9 mouse cellular contexts compared by ENCODE assay signal in genomic region chr11:86840511-86841154, GRCm38 (mm10). TPM values are rescaled to one million over a fixed set of nuclear protein-coding genes. Genes with fewer than 3 reads are reported as not detected.
DNase-seq lines count a peak whose midpoint lies in the region; ATAC-seq and TF ChIP-seq lines count a peak whose summit lies in the region.
"Had no signal": no experiment of that assay in that cellular context is flagged by ENCODE, and none has a peak within 500 bp of the region (broad histone marks: within the 10 kb centered on the region; RNA-seq: fewer than 3 reads in every experiment).

No protein-coding gene starts in this region.

- H3K4me3 ChIP-seq in MEL (ENCODE audit: control insufficient read depth in 1 of 2, insufficient read depth in 1 of 2, low read depth in 2 of 2, low read length in 2 of 2), result no peak overlapping the region
- no peak overlapping the region for H3K4me3 ChIP-seq in gastrocnemius, adult 2 months
- no peak overlapping the region for H3K4me3 ChIP-seq in hindbrain, embryonic 13.5 days
- H3K4me3 ChIP-seq in liver, postnatal 0 days (ENCODE audit: low read depth, low read length), result no peak overlapping the region
- H3K4me3 ChIP-seq: limb, embryonic 15.5 days had no signal

- no peak for ATAC-seq in hindbrain, embryonic 13.5 days (ENCODE audit: low FRiP score)
- ATAC-seq in liver, postnatal 0 days, result peak; percentile 73

- no peak overlapping the region for H3K4me2 ChIP-seq in hindbrain, embryonic 13.5 days
- no peak overlapping the region for H3K4me2 ChIP-seq in liver, postnatal 0 days (ENCODE audit: low read depth, low read length)
- H3K4me2 ChIP-seq: limb, embryonic 15.5 days had no signal

- intact Hi-C loops in gastrocnemius, adult 2 months (cut with DNase I), result no loop called here
- intact Hi-C loops in left cerebral cortex, postnatal 14 days (cut with DNase I), result no loop called here

- TF ChIP-seq CTCF in MEL (IDR thresholded peaks at IDR 0.05 in 2 of 3, conservative IDR thresholded peaks at IDR 0.05 in 1 of 3; ENCODE audit: control insufficient read depth in 1 of 3, insufficient read depth in 1 of 3, low read depth in 2 of 3, low read length in 3 of 3, poor library complexity in 1 of 3, severe bottlenecking in 1 of 3), result no peak
- TF ChIP-seq CTCF in gastrocnemius, adult 2 months (IDR thresholded peaks at IDR 0.05), result no peak
- TF ChIP-seq CTCF in liver, postnatal 0 days (IDR thresholded peaks at IDR 0.05; ENCODE audit: low read depth), result no peak

- peaks cover 4 to 6% of the 10 kb centered on the region in 2 experiments; a peak in 1 of 4 replicates for H3K4me1 ChIP-seq in MEL (ENCODE audit: control insufficient read depth in 1 of 2, insufficient read depth in 2 of 2, low read length in 2 of 2)
- H3K4me1 ChIP-seq in hindbrain, embryonic 13.5 days (replicated peaks), result peaks cover 19% of the 10 kb centered on the region
- H3K4me1 ChIP-seq in liver, postnatal 0 days (ENCODE audit: insufficient read depth), result peaks cover 2% of the 10 kb centered on the region; the same call in 1 of the 2 replicates
- H3K4me1 ChIP-seq: limb, embryonic 15.5 days had no signal

- no peak for TF ChIP-seq POLR2A in MEL (IDR thresholded peaks at IDR 0.05; ENCODE audit: control insufficient read depth in 1 of 2, insufficient read depth in 1 of 2, low read depth in 1 of 2, low read length in 2 of 2, poor library complexity in 1 of 2)

- peak; percentile 89 for DNase-seq in MEL (ENCODE audit: low read depth, low spot score)
- DNase-seq in adrenal gland, adult 2 months, result peak; percentile 86
- peak; percentile 60 for DNase-seq in gastrocnemius, adult 2 months
- peak; percentile 63 for DNase-seq in liver, postnatal 0 days
- DNase-seq in retina, postnatal 7 days (ENCODE audit: low read depth, low spot score), result peak; percentile 86
- no peak for DNase-seq in left cerebral cortex, postnatal 14 days (ENCODE audit: low spot score in 2 of 2)
- DNase-seq in right cerebral cortex, postnatal 14 days, result no peak

- peak; percentile 26 to 55; a peak in 2 of 4 replicates for TF ChIP-seq EP300 in MEL (IDR thresholded peaks at IDR 0.05; ENCODE audit: low read depth in 1 of 2, low read length in 2 of 2)
- TF ChIP-seq EP300 in liver, postnatal 0 days (IDR thresholded peaks at IDR 0.05; ENCODE audit: low read depth), result peak; percentile 55; the same call in 1 of the 2 replicates

- no peak for TF ChIP-seq RAD21 in MEL (IDR thresholded peaks at IDR 0.05; ENCODE audit: low read depth, low read length)

- no peaks in the 10 kb centered on the region for H3K79me2 ChIP-seq in MEL (ENCODE audit: control insufficient read depth, insufficient read depth, low read length, poor library complexity)

- no peak overlapping the region for H3K9ac ChIP-seq in MEL (ENCODE audit: control insufficient read depth, low read depth, low read length, poor library complexity, severe bottlenecking)
- no peak overlapping the region for H3K9ac ChIP-seq in hindbrain, embryonic 13.5 days
- H3K9ac ChIP-seq in liver, postnatal 0 days (replicated peaks), result no peak overlapping the region
- H3K9ac ChIP-seq: limb, embryonic 15.5 days had no signal

- H3K27ac ChIP-seq in MEL (ENCODE audit: control insufficient read depth, low read depth, low read length), result no peak overlapping the region
- peak overlapping the region; percentile 66; the same call in 1 of the 2 replicates for H3K27ac ChIP-seq in gastrocnemius, adult 2 months
- peak overlapping the region; percentile 56 for H3K27ac ChIP-seq in hindbrain, embryonic 13.5 days
- H3K27ac ChIP-seq in liver, postnatal 0 days (ENCODE audit: low read depth), result peak overlapping the region; percentile 71
- H3K27ac ChIP-seq: limb, embryonic 15.5 days had no signal

- no peaks in the 10 kb centered on the region for H3K9me3 ChIP-seq in MEL (replicated peaks; ENCODE audit: insufficient read depth, low read length)
- H3K9me3 ChIP-seq in hindbrain, embryonic 13.5 days, result no peaks in the 10 kb centered on the region
- no peaks in the 10 kb centered on the region for H3K9me3 ChIP-seq in liver, postnatal 0 days (ENCODE audit: low read length)
- H3K9me3 ChIP-seq: limb, embryonic 15.5 days had no signal

- WGBS in hindbrain, embryonic 13.5 days, result 5% methylated on average over 3 of the region's 3 CpGs
- 8% methylated on average over 3 of the region's 3 CpGs for WGBS in liver, postnatal 0 days (ENCODE audit: insufficient replicate concordance)

- H3K36me3 ChIP-seq in MEL (ENCODE audit: control insufficient read depth in 1 of 2, insufficient read depth in 2 of 2, low read length in 2 of 2), result peaks cover 0 to 5% of the 10 kb centered on the region in 2 experiments; a peak in 2 of 4 replicates
- H3K36me3 ChIP-seq in hindbrain, embryonic 13.5 days, result no peaks in the 10 kb centered on the region
- H3K36me3 ChIP-seq in liver, postnatal 0 days (replicated peaks; ENCODE audit: insufficient read depth, low read length), result no peaks in the 10 kb centered on the region
- H3K36me3 ChIP-seq: limb, embryonic 15.5 days had no signal

- H3K27me3 ChIP-seq in MEL (ENCODE audit: control insufficient read depth in 1 of 2, insufficient read depth in 2 of 2, low read length in 2 of 2), result no peaks in the 10 kb centered on the region
- no peaks in the 10 kb centered on the region for H3K27me3 ChIP-seq in hindbrain, embryonic 13.5 days
- no peaks in the 10 kb centered on the region for H3K27me3 ChIP-seq in liver, postnatal 0 days (ENCODE audit: insufficient read depth, low read length)
- H3K27me3 ChIP-seq: limb, embryonic 15.5 days had no signal

TF ChIP-seq in MEL, 35 proteins besides CTCF, POLR2A, EP300 and RAD21:
- TF ChIP-seq MXI1 (IDR thresholded peaks at IDR 0.05; ENCODE audit: low read depth, low read length) (no peak), ZC3H11A (IDR thresholded peaks at IDR 0.05; ENCODE audit: low read depth, low read length) (no peak; the same call in 1 of the 2 replicates), CHD2 (IDR thresholded peaks at IDR 0.05; ENCODE audit: low read length) (no peak), MAX (IDR thresholded peaks at IDR 0.05; ENCODE audit: low read length) (peak; percentile 44; the same call in 1 of the 2 replicates), ZMIZ1 (IDR thresholded peaks at IDR 0.05; ENCODE audit: low read depth, low read length) (no peak), MAFK (IDR thresholded peaks at IDR 0.05; ENCODE audit: borderline replicate concordance, low read depth, low read length) (no peak), SIN3A (IDR thresholded peaks at IDR 0.05; ENCODE audit: low read length) (no peak), TCF12 (IDR thresholded peaks at IDR 0.05; ENCODE audit: low read depth, low read length) (peak; percentile 45; the same call in 1 of the 2 replicates), TBP (IDR thresholded peaks at IDR 0.05; ENCODE audit: low read depth, low read length) (no peak), E2F4 (IDR thresholded peaks at IDR 0.05; ENCODE audit: borderline replicate concordance, low read depth, low read length) (no peak), GATA1 (IDR thresholded peaks at IDR 0.05; ENCODE audit: low read depth, low read length) (peak; percentile 78), RCOR1 (IDR thresholded peaks at IDR 0.05; ENCODE audit: low read depth, low read length) (peak; percentile 55; the same call in 1 of the 2 replicates), JUND (IDR thresholded peaks at IDR 0.05; ENCODE audit: low read depth, low read length) (no peak), ETS1 (IDR thresholded peaks at IDR 0.05; ENCODE audit: low read depth, low read length) (no peak), HCFC1 (IDR thresholded peaks at IDR 0.05; ENCODE audit: low read depth, low read length) (no peak), MAZ (IDR thresholded peaks at IDR 0.05; ENCODE audit: low read depth, low read length) (no peak), NELFE (IDR thresholded peaks at IDR 0.05; ENCODE audit: low read depth, low read length) (no peak), TAL1 (IDR thresholded peaks at IDR 0.05; ENCODE audit: low read length) (peak; percentile 19), NRF1 (IDR thresholded peaks at IDR 0.05; ENCODE audit: insufficient read depth, low read depth, low read length, poor library complexity, severe bottlenecking) (no peak), POLR2AphosphoS5 (IDR thresholded peaks at IDR 0.05; ENCODE audit: borderline replicate concordance, low read depth, low read length) (no peak), SMC3 (IDR thresholded peaks at IDR 0.05; ENCODE audit: low read depth, low read length) (no peak), ELF1 (IDR thresholded peaks at IDR 0.05; ENCODE audit: low read depth, low read length) (no peak), ZNF384 (IDR thresholded peaks at IDR 0.05; ENCODE audit: low read depth, low read length) (peak; percentile 34; the same call in 1 of the 2 replicates)
TF ChIP-seq in MEL: peak in this region for 6.

RNA-seq across cellular contexts. Expression of gene Dhx40, which starts 33.1 kb away (rescaled TPM):
- total RNA-seq in MEL (2012; rRNA removed), result 15.5 and 16.1 TPM in 2 replicates
- polyA plus RNA-seq in MEL (2012; ENCODE audit: insufficient read depth in 1 of 2, insufficient read length in 2 of 2, low read depth in 1 of 2, low replicate concordance in 2 of 2, missing spikeins in 1 of 2), result 10 to 100 TPM in 1 of 2 experiments, not detected in 1; 10.1 TPM
- total RNA-seq in adrenal gland, adult 2 months (2021), result 10 to 100 TPM; 29.3 to 33.2 TPM
- polyA plus RNA-seq in adrenal gland, adult 2 months (2012; rRNA removed), result 2.4 and 3.1 TPM in 2 replicates
- total RNA-seq in gastrocnemius, adult 2 months (2021), result 10 to 100 TPM in 1 of 2 experiments, 1 to 10 TPM in 1; 9.8 to 11.1 TPM
- 27.3 and 28.3 TPM in 2 replicates for polyA plus RNA-seq in hindbrain, embryonic 13.5 days (2015; fragmentation: Nextera tagmentation; extraction: Ambion mirVana)
- polyA plus RNA-seq in liver, postnatal 0 days (2015; fragmentation: Nextera tagmentation; extraction: Ambion mirVana), result 7.8 and 8.0 TPM in 2 replicates
- 10 to 100 TPM; 15.7 to 19.5 TPM for total RNA-seq in left cerebral cortex, postnatal 14 days (2021)

Comparison
In these comparisons a context has a peak if more than half of its experiments do, and no peak if none do; other contexts are left out.
1. DNase-seq: peak in MEL (single experiment), adrenal gland, adult 2 months (single experiment), gastrocnemius, adult 2 months (single experiment), liver, postnatal 0 days (single experiment) and retina, postnatal 7 days (single experiment); none in left cerebral cortex, postnatal 14 days (0 of 2) and right cerebral cortex, postnatal 14 days (single experiment).